Mouse (Mus musculus) lung, postnatal 4 days (tissue): ENCODE measurements at regions not wholly inside any gene's neighbourhood (a gene's known extent, or its start where the extent isn't known, plus 50 kb on each side); places are given as distances from the start of the nearest gene placed in this dataset.
A peak's percentile ranks its signal among the peaks of the same experiment; 100 is the strongest.

ENCODE experiments used
- DNase-seq, 2 experiments: peaks; one replicate each; pipeline ENCODE4 v3.0.0; 2021

- no peak for DNase-seq
Observed at GRCm38 (mm10) chr16:42677211-42677610, 198.5 kb upstream of the Zbtb20 start.

GRCm38 (mm10) chr16:42676406-42677075, 199.1 kb upstream of the Zbtb20 start:
- DNase-seq = peak; percentile 30

- no peak for DNase-seq
Observed at GRCm38 (mm10) chr16:42675031-42675430, 200.7 kb upstream of the Zbtb20 start.

GRCm38 (mm10) chr16:42666601-42667000, 209.1 kb upstream of the Zbtb20 start:
- DNase-seq = no peak

GRCm38 (mm10) chr16:42651904-42652732, 223.6 kb upstream of the Zbtb20 start:
- DNase-seq = no peak

- DNase-seq = no peak
Observed at GRCm38 (mm10) chr16:42649767-42650166, 225.9 kb upstream of the Zbtb20 start.

- no peak for DNase-seq
Observed at GRCm38 (mm10) chr16:42648531-42649142, 227.0 kb upstream of the Zbtb20 start.

GRCm38 (mm10) chr16:42647762-42648161, 227.9 kb upstream of the Zbtb20 start:
- no peak for DNase-seq

GRCm38 (mm10) chr16:42635766-42636165, 239.9 kb upstream of the Zbtb20 start:
- no peak for DNase-seq

- DNase-seq = no peak
Observed at GRCm38 (mm10) chr16:42627675-42628074, 248.0 kb upstream of the Zbtb20 start.

GRCm38 (mm10) chr16:42615920-42616319, 259.8 kb upstream of the Zbtb20 start:
- no peak for DNase-seq

GRCm38 (mm10) chr16:42612011-42612410, 263.7 kb upstream of the Zbtb20 start:
- no peak for DNase-seq

GRCm38 (mm10) chr16:42608336-42608735, 267.3 kb upstream of the Zbtb20 start:
- DNase-seq = no peak

- peak in 1 of 2 experiments; percentile 42 for DNase-seq
Observed at GRCm38 (mm10) chr16:42592321-42592720, 251.9 kb upstream of the Gap43 start.

- DNase-seq = no peak
Observed at GRCm38 (mm10) chr16:42591530-42591929, 251.1 kb upstream of the Gap43 start.

- no peak for DNase-seq
Observed at GRCm38 (mm10) chr16:42586196-42586595, 245.7 kb upstream of the Gap43 start.

GRCm38 (mm10) chr16:42575517-42575946, 235.1 kb upstream of the Gap43 start:
- no peak for DNase-seq

GRCm38 (mm10) chr16:42574978-42575377, 234.5 kb upstream of the Gap43 start:
- DNase-seq = no peak

GRCm38 (mm10) chr16:42570246-42570996, 230.0 kb upstream of the Gap43 start:
- no peak for DNase-seq

GRCm38 (mm10) chr16:42569335-42569734, 228.9 kb upstream of the Gap43 start:
- no peak for DNase-seq

GRCm38 (mm10) chr16:42549591-42549990, 209.1 kb upstream of the Gap43 start:
- no peak for DNase-seq

- DNase-seq = no peak
Observed at GRCm38 (mm10) chr16:42546229-42547163, 206.0 kb upstream of the Gap43 start.
